Mouse (Mus musculus) neural tube, embryonic 14.5 days (tissue): ENCODE results near the gene Gm5244. TPM values are rescaled to one million over a fixed set of nuclear protein-coding genes. Genes with fewer than 3 reads are reported as not detected.

Experiments
- ATAC-seq: fragments of 200-750 bp; cut with Nextera tagmentation; 2 replicates; pipeline ENCODE4 v1.8.0; 2017; ENCODE audit warnings: low read depth, mild to moderate bottlenecking, moderate TSS enrichment, moderate library complexity
- H3K27ac ChIP-seq: fragments of 300-500 bp; sonication (generic); 2 replicates; pipeline ENCODE4 v1.5.1; 2014; ENCODE audit warnings: low read depth, mild to moderate bottlenecking, control low read depth, low read length, moderate library complexity, mixed read lengths
- H3K27me3 ChIP-seq: fragments of 300-500 bp; sonication (generic); 2 replicates; pipeline ENCODE4 v1.6.1; 2014; ENCODE audit warnings: low read length; ENCODE audit not compliant: control insufficient read depth, insufficient read depth
- H3K36me3 ChIP-seq: fragments of 300-500 bp; sonication (generic); 2 replicates; pipeline ENCODE4 v1.6.1; 2014; ENCODE audit warnings: low read length, mixed read lengths; ENCODE audit not compliant: control insufficient read depth, insufficient read depth
- H3K4me1 ChIP-seq: fragments of 300-500 bp; sonication (generic); 2 replicates; pipeline ENCODE4 v1.6.1; 2014; ENCODE audit warnings: low read length; ENCODE audit not compliant: control insufficient read depth, insufficient read depth
- H3K4me2 ChIP-seq: fragments of 300-500 bp; sonication (generic); 2 replicates; pipeline ENCODE4 v1.6.1; 2014; ENCODE audit warnings: mild to moderate bottlenecking, low read depth, low read length, control low read depth
- H3K4me3 ChIP-seq: fragments of 300-500 bp; sonication (generic); 2 replicates; pipeline ENCODE4 v1.5.1; 2014; ENCODE audit warnings: low read depth, low read length, control low read depth, mixed read lengths
- H3K9ac ChIP-seq: fragments of 300-500 bp; sonication (generic); replicated peaks from 2 replicates; pipeline ENCODE4 v1.6.1; 2014; ENCODE audit warnings: low read depth, mild to moderate bottlenecking, control low read depth, low read length, mixed read lengths
- H3K9me3 ChIP-seq: fragments of 300-500 bp; sonication (generic); 2 replicates; pipeline ENCODE4 v1.6.1; 2016; ENCODE audit warnings: low read length; ENCODE audit not compliant: control insufficient read depth
- WGBS: fragments of 180-500 bp; shearing (Covaris S2); extraction: QIAGEN DNeasy Blood & Tissue Kit; methylation state at CpG from one replicate; pipeline ENCODE4 v1.1.7; 2014; 5-methylcytosine and 5-hydroxymethylcytosine counted together
- polyA plus RNA-seq: library from polyadenylated mRNA; unstranded; fragments of >200 nt; fragmentation: Nextera tagmentation; extraction: Ambion mirVana; gene quantifications from 2 replicates; pipeline ENCODE4 v1.2.1, GENCODE M21; 2014

Gene Gm5244
- polyA plus RNA-seq, 1 experiment from 2014 or later = not detected

DNA sequence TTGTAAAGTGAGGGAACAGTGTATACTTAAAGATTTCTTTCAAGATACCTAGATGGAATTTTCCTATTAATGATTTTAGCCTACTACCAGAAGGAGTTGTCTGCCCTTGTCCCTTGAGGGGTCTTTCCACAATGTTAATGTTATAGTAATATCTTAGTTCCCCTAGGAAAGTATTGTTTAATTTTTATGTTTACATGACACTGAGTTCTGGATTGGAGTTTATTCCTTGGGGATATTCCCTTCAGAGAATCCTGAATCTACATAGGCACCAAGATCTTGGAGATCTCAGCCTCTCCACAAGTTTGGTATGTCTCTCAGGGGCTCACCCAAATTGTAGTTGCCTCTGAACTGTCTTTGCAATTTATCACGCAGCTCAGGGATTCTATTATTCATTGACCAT, 10.5 kb downstream of the Gm5244 start, which contains the start of gene Olfr1444:
TSS of gene Olfr1444 (plus strand) at position 301 of the 400 bp plus-strand sequence.
- Histone ChIP-seq H3K4me2 (no peak within 1 kb of the TSS), H3K27ac (no peak within 1 kb of the TSS), H3K36me3 (no peaks in the 10 kb centered on the region), H3K4me1 (no peaks in the 10 kb centered on the region), H3K4me3 (no peak within 1 kb of the TSS), H3K27me3 (no peaks in the 10 kb centered on the region), H3K9me3 (no peaks in the 10 kb centered on the region), H3K9ac (no peak within 1 kb of the TSS)
- ATAC-seq = no peak
- WGBS = 71% methylated on average over 1 of the region's 1 CpGs

- no peak for ATAC-seq
- 93% methylated on average over 2 of the region's 2 CpGs for WGBS
- H3K4me3 ChIP-seq = no peak within 1 kb of the TSS
- H3K9ac ChIP-seq = no peak within 1 kb of the TSS
- no peak within 1 kb of the TSS for H3K4me2 ChIP-seq
- H3K36me3 ChIP-seq = no peaks in the 10 kb centered on the region
- no peaks in the 10 kb centered on the region for H3K9me3 ChIP-seq
- no peaks in the 10 kb centered on the region for H3K4me1 ChIP-seq
- H3K27me3 ChIP-seq = no peaks in the 10 kb centered on the region
- H3K27ac ChIP-seq = no peak within 1 kb of the TSS
These were observed 37.1 kb downstream of the Gm5244 start, which contains the start of gene Olfr1445 for GRCm38 (mm10) chr19:12883555-12883954. Gene Olfr1445, plus strand, starts transcription at chr19:12883855.

- no peak within 1 kb of the TSS for H3K27ac ChIP-seq
- H3K4me3 ChIP-seq = no peak within 1 kb of the TSS
- no peaks in the 10 kb centered on the region for H3K4me1 ChIP-seq
- ATAC-seq = no peak
- H3K9ac ChIP-seq = no peak within 1 kb of the TSS
- 75% methylated on average over 1 of the region's 1 CpGs for WGBS
- no peak within 1 kb of the TSS for H3K4me2 ChIP-seq
- no peaks in the 10 kb centered on the region for H3K27me3 ChIP-seq
- H3K36me3 ChIP-seq = no peaks in the 10 kb centered on the region
- no peaks in the 10 kb centered on the region for H3K9me3 ChIP-seq
These were observed 46.9 kb downstream of the Gm5244 start, which contains the start of gene Olfr1446 for GRCm38 (mm10) chr19:12893424-12893823. Gene Olfr1446, minus strand, starts transcription at chr19:12893524.

Other genes starting within 250 kb of the Gm5244 start
- 0.12 TPM in 1 of 2 replicates, not detected in the other for gene Gm4952, start 246.7 kb upstream of the Gm5244 start, polyA plus RNA-seq
- gene Glyat, start 213.4 kb upstream of the Gm5244 start, polyA plus RNA-seq = not detected in 2 replicates
- gene Olfr1442, start 176.2 kb upstream of the Gm5244 start, polyA plus RNA-seq = not detected in 2 replicates
- gene Olfr1443, start 168.6 kb upstream of the Gm5244 start, polyA plus RNA-seq = not detected in 2 replicates
- not detected in 2 replicates for gene Keg1, start 150.9 kb upstream of the Gm5244 start, polyA plus RNA-seq
- 0.42 and 1.3 TPM in 2 replicates for gene Cntf, start 81.0 kb upstream of the Gm5244 start, polyA plus RNA-seq
- gene Zfp91, start 50.6 kb upstream of the Gm5244 start, polyA plus RNA-seq = 9.1 and 11.7 TPM in 2 replicates
- 0.75 and 1.6 TPM in 2 replicates for gene Lpxn, start 50.5 kb upstream of the Gm5244 start, polyA plus RNA-seq
- gene Olfr1444, start 10.6 kb downstream of the Gm5244 start, polyA plus RNA-seq = not detected in 2 replicates
- not detected in 2 replicates for gene Olfr1445, start 37.2 kb downstream of the Gm5244 start, polyA plus RNA-seq
- not detected in 2 replicates for gene Olfr1446, start 46.8 kb downstream of the Gm5244 start, polyA plus RNA-seq
- not detected in 2 replicates for gene Olfr1447, start 57.1 kb downstream of the Gm5244 start, polyA plus RNA-seq
- not detected in 2 replicates for gene Olfr1448, start 77.7 kb downstream of the Gm5244 start, polyA plus RNA-seq
- not detected in 2 replicates for gene Olfr1449, start 84.2 kb downstream of the Gm5244 start, polyA plus RNA-seq
- not detected in 2 replicates for gene Olfr1450, start 103.6 kb downstream of the Gm5244 start, polyA plus RNA-seq
- gene Olfr1451, start 148.3 kb downstream of the Gm5244 start, polyA plus RNA-seq = not detected in 2 replicates
- gene Olfr1453, start 181.6 kb downstream of the Gm5244 start, polyA plus RNA-seq = not detected in 2 replicates
- gene Olfr1454, start 213.9 kb downstream of the Gm5244 start, polyA plus RNA-seq = not detected in 2 replicates